Mouse (Mus musculus) MEL (cell line): ENCODE measurements around the gene Depdc7. TPM values are rescaled to one million over a fixed set of nuclear protein-coding genes. Genes with fewer than 3 reads are reported as not detected.

ENCODE experiments used
- DNase-seq: peaks from one replicate; pipeline ENCODE4 v3.0.0; 2011; ENCODE audit warnings: low read depth, low spot score
- H3K27ac ChIP-seq: 2 replicates; pipeline ENCODE4 v1.5.1; 2012; ENCODE audit warnings: low read depth, mild to moderate bottlenecking, control low read depth, low read length, moderate library complexity; ENCODE audit not compliant: control insufficient read depth
- H3K27me3 ChIP-seq, 2 experiments: fragments of 150-350 bp in 1 of 2; sonication (generic) in 1 of 2; 2 replicates each; pipeline ENCODE4 v1.6.1; 2012; ENCODE audit warnings: low read length in 2 of 2, mild to moderate bottlenecking in 2 of 2, improper control_type of control experiment in 1 of 2, moderate library complexity in 1 of 2; ENCODE audit not compliant: insufficient read depth in 2 of 2, control insufficient read depth in 1 of 2
- H3K36me3 ChIP-seq, 2 experiments: 2 replicates each; pipeline ENCODE4 v1.6.1; 2012 to 2014; ENCODE audit warnings: low read length in 2 of 2, improper control_type of control experiment in 1 of 2, inconsistent platforms in 1 of 2, mild to moderate bottlenecking in 1 of 2; ENCODE audit not compliant: insufficient read depth in 2 of 2, control insufficient read depth in 1 of 2
- H3K4me1 ChIP-seq, 2 experiments: fragments of 150-350 bp in 1 of 2; sonication (generic) in 1 of 2; 2 replicates each; pipeline ENCODE4 v1.6.1; 2012; ENCODE audit warnings: low read length in 2 of 2, improper control_type of control experiment in 1 of 2, mild to moderate bottlenecking in 1 of 2; ENCODE audit not compliant: insufficient read depth in 2 of 2, control insufficient read depth in 1 of 2
- H3K4me3 ChIP-seq, 2 experiments: fragments of 150-350 bp in 1 of 2; sonication (generic) in 1 of 2; 2 replicates each; pipeline ENCODE4 v1.5.1; 2012; ENCODE audit warnings: low read depth in 2 of 2, low read length in 2 of 2, mild to moderate bottlenecking in 2 of 2, moderate library complexity in 2 of 2, control low read depth in 1 of 2, improper control_type of control experiment in 1 of 2; ENCODE audit not compliant: control insufficient read depth in 1 of 2, insufficient read depth in 1 of 2
- H3K79me2 ChIP-seq: 2 replicates; pipeline ENCODE4 v1.6.1; 2012; ENCODE audit warnings: mild to moderate bottlenecking, low read length, moderate library complexity; ENCODE audit not compliant: control insufficient read depth, poor library complexity, insufficient read depth
- H3K9ac ChIP-seq: 2 replicates; pipeline ENCODE4 v1.6.1; 2012; ENCODE audit warnings: low read depth, mild to moderate bottlenecking, control low read depth, low read length, moderate library complexity; ENCODE audit not compliant: control insufficient read depth, poor library complexity, severe bottlenecking
- H3K9me3 ChIP-seq: fragments of 150-350 bp; sonication (generic); replicated peaks from 2 replicates; pipeline ENCODE4 v1.6.1; 2012; ENCODE audit warnings: mild to moderate bottlenecking, low read length, improper control_type of control experiment, moderate library complexity; ENCODE audit not compliant: insufficient read depth
- BHLHE40 ChIP-seq: IDR thresholded peaks from 2 replicates; pipeline ENCODE4 v1.6.1; 2012; ENCODE audit warnings: low read depth, mild to moderate bottlenecking, inconsistent platforms, low read length, improper control_type of control experiment, borderline replicate concordance
- E2F4 ChIP-seq: IDR thresholded peaks from 2 replicates; pipeline ENCODE4 v1.6.1; 2011; ENCODE audit warnings: low read depth, low read length, improper control_type of control experiment, borderline replicate concordance
- ELF1 ChIP-seq: IDR thresholded peaks from 2 replicates; pipeline ENCODE4 v1.6.1; 2014; ENCODE audit warnings: low read depth, mild to moderate bottlenecking, inconsistent platforms, low read length, improper control_type of control experiment, moderate library complexity
- EP300 ChIP-seq, 2 experiments: IDR thresholded peaks; 2 replicates each; pipeline ENCODE4 v1.6.1; 2011; ENCODE audit warnings: improper control_type of control experiment in 2 of 2, low read length in 2 of 2, low read depth in 1 of 2, mild to moderate bottlenecking in 1 of 2
- GATA1 ChIP-seq: IDR thresholded peaks from 2 replicates; pipeline ENCODE4 v1.6.1; 2011; ENCODE audit warnings: low read depth, low read length, improper control_type of control experiment
- HCFC1 ChIP-seq: IDR thresholded peaks from 2 replicates; pipeline ENCODE4 v1.6.1; 2012; ENCODE audit warnings: low read depth, mild to moderate bottlenecking, inconsistent platforms, low read length, improper control_type of control experiment, moderate library complexity
- KAT2A ChIP-seq: conservative IDR thresholded peaks from 2 replicates; pipeline ENCODE4 v1.6.1; 2012; ENCODE audit warnings: low read depth, low read length, improper control_type of control experiment, inconsistent platforms
- MAX ChIP-seq: IDR thresholded peaks from 2 replicates; pipeline ENCODE4 v1.6.1; 2011; ENCODE audit warnings: low read length, improper control_type of control experiment
- MXI1 ChIP-seq: IDR thresholded peaks from 2 replicates; pipeline ENCODE4 v1.6.1; 2011; ENCODE audit warnings: mild to moderate bottlenecking, low read depth, low read length, improper control_type of control experiment
- NELFE ChIP-seq: IDR thresholded peaks from 2 replicates; pipeline ENCODE4 v1.6.1; 2011; ENCODE audit warnings: low read depth, low read length, improper control_type of control experiment
- NRF1 ChIP-seq: IDR thresholded peaks from 2 replicates; pipeline ENCODE4 v1.6.1; 2014; ENCODE audit warnings: low read depth, mild to moderate bottlenecking, inconsistent platforms, low read length, improper control_type of control experiment, moderate library complexity; ENCODE audit not compliant: poor library complexity, insufficient read depth, severe bottlenecking
- POLR2A ChIP-seq, 2 experiments: IDR thresholded peaks; 2 replicates each; pipeline ENCODE4 v1.6.1; 2011 to 2012; ENCODE audit warnings: low read length in 2 of 2, mild to moderate bottlenecking in 2 of 2, control low read depth in 1 of 2, improper control_type of control experiment in 1 of 2, low read depth in 1 of 2, moderate library complexity in 1 of 2; ENCODE audit not compliant: control insufficient read depth in 1 of 2, insufficient read depth in 1 of 2, poor library complexity in 1 of 2
- POLR2AphosphoS2 ChIP-seq: IDR thresholded peaks from 2 replicates; pipeline ENCODE4 v1.6.1; 2011; ENCODE audit warnings: low read length, improper control_type of control experiment
- RAD21 ChIP-seq: IDR thresholded peaks from 2 replicates; pipeline ENCODE4 v1.6.1; 2011; ENCODE audit warnings: mild to moderate bottlenecking, low read depth, low read length, improper control_type of control experiment
- SIN3A ChIP-seq: IDR thresholded peaks from 2 replicates; pipeline ENCODE4 v1.6.1; 2012; ENCODE audit warnings: low read length, improper control_type of control experiment, inconsistent platforms
- TAL1 ChIP-seq: IDR thresholded peaks from 2 replicates; pipeline ENCODE4 v1.6.1; 2012; ENCODE audit warnings: mild to moderate bottlenecking, inconsistent platforms, low read length, moderate library complexity, mixed read lengths
- TBP ChIP-seq: IDR thresholded peaks from 2 replicates; pipeline ENCODE4 v1.8.0; 2011; ENCODE audit warnings: low read depth, low read length, improper control_type of control experiment
- TCF12 ChIP-seq: IDR thresholded peaks from 2 replicates; pipeline ENCODE4 v1.6.1; 2014; ENCODE audit warnings: low read depth, mild to moderate bottlenecking, inconsistent platforms, low read length, improper control_type of control experiment, moderate library complexity
- UBTF ChIP-seq: IDR thresholded peaks from 2 replicates; pipeline ENCODE4 v1.6.1; 2012; ENCODE audit warnings: low read depth, mild to moderate bottlenecking, inconsistent platforms, low read length, improper control_type of control experiment, moderate library complexity, borderline replicate concordance; ENCODE audit not compliant: insufficient read depth
- USF1 ChIP-seq: IDR thresholded peaks from 2 replicates; pipeline ENCODE4 v1.6.1; 2014; ENCODE audit warnings: low read depth, mild to moderate bottlenecking, inconsistent platforms, low read length, improper control_type of control experiment, moderate library complexity
- USF2 ChIP-seq, 2 experiments: IDR thresholded peaks; 2 replicates each; pipeline ENCODE4 v1.6.1; 2011 to 2012; ENCODE audit warnings: improper control_type of control experiment in 2 of 2, low read length in 2 of 2, borderline replicate concordance in 1 of 2, inconsistent platforms in 1 of 2, low read depth in 1 of 2, mild to moderate bottlenecking in 1 of 2; ENCODE audit not compliant: insufficient read depth in 1 of 2
- ZC3H11A ChIP-seq: IDR thresholded peaks from 2 replicates; pipeline ENCODE4 v1.6.1; 2012; ENCODE audit warnings: low read depth, mild to moderate bottlenecking, inconsistent platforms, low read length, improper control_type of control experiment
- ZMIZ1 ChIP-seq: IDR thresholded peaks from 2 replicates; pipeline ENCODE4 v1.6.1; 2012; ENCODE audit warnings: low read depth, mild to moderate bottlenecking, inconsistent platforms, low read length, improper control_type of control experiment, moderate library complexity
- ZNF384 ChIP-seq: IDR thresholded peaks from 2 replicates; pipeline ENCODE4 v1.6.1; 2012; ENCODE audit warnings: low read depth, mild to moderate bottlenecking, inconsistent platforms, low read length, improper control_type of control experiment
- polyA plus RNA-seq, 2 experiments: library from polyadenylated mRNA; stranded (reverse) in 1 of 2; unstranded in 1 of 2; fragments of >175 nt in 1 of 2; fragments of >200 nt in 1 of 2; gene quantifications; 2 replicates each; pipeline versions ENCODE4 v1.2.1 to v1.2.4; 2012; ENCODE audit warnings: low replicate concordance in 2 of 2, low read depth in 1 of 2; ENCODE audit not compliant: insufficient read length in 2 of 2, insufficient read depth in 1 of 2, missing spikeins in 1 of 2
- total RNA-seq: library from RNA; depleted of rRNA; stranded (reverse); fragments of 300-350 nt; gene quantifications from 2 replicates; pipeline ENCODE4 v1.2.3, GENCODE M21; 2012; rRNA removed

The Depdc7 gene
- total RNA-seq (7.1 and 8.0 TPM in 2 replicates), polyA plus RNA-seq (1 to 10 TPM in 1 of 2 experiments, not detected in 1; 8.6 TPM)

DNA sequence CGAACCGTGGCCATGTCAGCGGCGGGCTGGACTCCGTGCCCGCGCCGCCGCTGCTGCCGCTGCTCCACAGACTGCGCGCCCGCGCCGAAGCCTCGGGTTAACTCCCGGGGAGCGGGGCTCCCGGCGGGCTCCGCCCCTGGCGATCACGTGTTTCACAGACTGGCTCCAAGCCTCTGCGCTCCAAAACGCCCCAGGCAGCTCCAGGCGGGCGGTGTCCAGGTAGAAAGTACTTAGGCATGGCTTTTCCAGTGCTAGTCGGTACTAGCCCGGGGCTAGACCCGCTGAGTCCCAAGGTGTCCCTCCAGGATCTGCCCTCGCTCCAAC lies at the start of gene Depdc7:
Gene Depdc7, minus strand, starts transcription at position 138 of the 324 bp plus-strand sequence.
- peaks cover 0 to 7% of the 10 kb centered on the region in 2 experiments; a peak in 2 of 4 replicates for H3K36me3 ChIP-seq
- TF ChIP-seq POLR2A (IDR thresholded peaks at IDR 0.05; ENCODE audit: control insufficient read depth in 1 of 2, insufficient read depth in 1 of 2, low read depth in 1 of 2, low read length in 2 of 2, poor library complexity in 1 of 2), result peak; percentile 88 to 94
- TF ChIP-seq ZC3H11A, result no peak
- 0 out of 2 replicates have a peak, but pooled peaks have one; percentile 35 for TF ChIP-seq HCFC1
- peak; percentile 90 for TF ChIP-seq MAX
- peak; percentile 51; the same call in 1 of the 2 replicates for TF ChIP-seq NRF1
- no peak for TF ChIP-seq ZNF384
- TF ChIP-seq ZMIZ1, result peak; percentile 77
- no peak for TF ChIP-seq TAL1
- TF ChIP-seq TCF12, result peak; percentile 63; the same call in 1 of the 2 replicates
- 0 out of 2 replicates have a peak, but pooled peaks have one; percentile 42 for TF ChIP-seq SIN3A
- no peak for TF ChIP-seq GATA1
- TF ChIP-seq EP300 (IDR thresholded peaks at IDR 0.05; ENCODE audit: low read depth in 1 of 2, low read length in 2 of 2), result no peak
- TF ChIP-seq TBP, result peak; percentile 88
- 0 out of 2 replicates have a peak, but pooled peaks have one; percentile 72 for TF ChIP-seq UBTF
- TF ChIP-seq USF2 (IDR thresholded peaks at IDR 0.05; ENCODE audit: borderline replicate concordance in 1 of 2, insufficient read depth in 1 of 2, low read depth in 1 of 2, low read length in 2 of 2), result peak in 1 of 2 experiments; percentile 68; a peak in 1 of 4 replicates
- TF ChIP-seq RAD21, result no peak
- TF ChIP-seq NELFE, result peak; percentile 89
- TF ChIP-seq MXI1, result peak; percentile 72
- TF ChIP-seq KAT2A, result no peak
- TF ChIP-seq USF1, result peak; percentile 95
- no peak for TF ChIP-seq E2F4
- peak; percentile 30; the same call in 1 of the 2 replicates for TF ChIP-seq BHLHE40
- TF ChIP-seq POLR2AphosphoS2, result peak; percentile 75; the same call in 1 of the 2 replicates
- TF ChIP-seq ELF1, result no peak
- TF ChIP-seq, all 39 proteins: peak for 15
- no peaks in the 10 kb centered on the region for H3K27me3 ChIP-seq
- peak; percentile 91 for DNase-seq
- H3K9me3 ChIP-seq, result no peaks in the 10 kb centered on the region
- no peak within 1 kb of the TSS for H3K27ac ChIP-seq
- peaks cover 4% of the 10 kb centered on the region; the same call in 1 of the 2 replicates for H3K79me2 ChIP-seq
- peak within 1 kb of the TSS; percentile 91 to 97 for H3K4me3 ChIP-seq
- H3K4me1 ChIP-seq, result peaks cover 0 to 8% of the 10 kb centered on the region in 2 experiments; a peak in 3 of 4 replicates
- H3K9ac ChIP-seq, result peak within 1 kb of the TSS; percentile 97
